Mouse (Mus musculus) liver, embryonic 11.5 days (tissue): ENCODE measurements around the gene Bco2. TPM values are rescaled to one million over a fixed set of nuclear protein-coding genes. Genes with fewer than 3 reads are reported as not detected.

Source experiments
- ATAC-seq: fragments of 200-750 bp; cut with Nextera tagmentation; replicated peaks from 2 replicates; pipeline ENCODE4 v1.8.0; 2017; ENCODE audit warnings: moderate number of reproducible peaks, mild to moderate bottlenecking, moderate TSS enrichment, moderate library complexity; ENCODE audit not compliant: low FRiP score
- DNase-seq: peaks from one replicate; pipeline ENCODE4 v3.0.0-alpha.2; 2017; ENCODE audit warnings: low spot score
- H3K27ac ChIP-seq: fragments of 300-500 bp; sonication (generic); 2 replicates; pipeline ENCODE4 v1.5.1; 2014; ENCODE audit warnings: mild to moderate bottlenecking, low read depth, low read length, control low read depth
- H3K27me3 ChIP-seq: fragments of 300-500 bp; sonication (generic); replicated peaks from 2 replicates; pipeline ENCODE4 v1.6.1; 2014; ENCODE audit warnings: low read length, mixed read lengths; ENCODE audit not compliant: control insufficient read depth, insufficient read depth
- H3K36me3 ChIP-seq: fragments of 300-500 bp; sonication (generic); 2 replicates; pipeline ENCODE4 v1.6.1; 2014; ENCODE audit warnings: mild to moderate bottlenecking, low read length, moderate library complexity, mixed read lengths; ENCODE audit not compliant: control insufficient read depth, insufficient read depth
- H3K4me1 ChIP-seq: fragments of 300-500 bp; sonication (generic); replicated peaks from 2 replicates; pipeline ENCODE4 v1.6.1; 2014; ENCODE audit warnings: low read length, mixed read lengths; ENCODE audit not compliant: control insufficient read depth, insufficient read depth
- H3K4me2 ChIP-seq: fragments of 300-500 bp; sonication (generic); 2 replicates; pipeline ENCODE4 v1.6.1; 2014; ENCODE audit warnings: mild to moderate bottlenecking, control low read depth, moderate library complexity
- H3K4me3 ChIP-seq: fragments of 300-500 bp; sonication (generic); 2 replicates; pipeline ENCODE4 v1.5.1; 2014; ENCODE audit warnings: low read depth, low read length, control low read depth
- H3K9ac ChIP-seq: fragments of 300-500 bp; sonication (generic); 2 replicates; pipeline ENCODE4 v1.6.1; 2014; ENCODE audit warnings: low read depth, low read length, control low read depth
- H3K9me3 ChIP-seq: fragments of 300-500 bp; sonication (generic); 2 replicates; pipeline ENCODE4 v1.6.1; 2016; ENCODE audit warnings: low read length, inconsistent platforms, mixed read lengths; ENCODE audit not compliant: control insufficient read depth
- WGBS: fragments of 180-500 bp; shearing (Covaris S2); extraction: QIAGEN DNeasy Blood & Tissue Kit; methylation state at CpG from one replicate; pipeline ENCODE4 v1.1.7; 2014; 5-methylcytosine and 5-hydroxymethylcytosine counted together
- polyA plus RNA-seq: library from polyadenylated mRNA; unstranded; fragments of >200 nt; fragmentation: Nextera tagmentation; extraction: Ambion mirVana; gene quantifications from 2 replicates; pipeline ENCODE4 v1.2.1, GENCODE M21; 2014

Bco2 gene
- polyA plus RNA-seq, 1 experiment from 2014 or later, result 0.27 TPM

DNA sequence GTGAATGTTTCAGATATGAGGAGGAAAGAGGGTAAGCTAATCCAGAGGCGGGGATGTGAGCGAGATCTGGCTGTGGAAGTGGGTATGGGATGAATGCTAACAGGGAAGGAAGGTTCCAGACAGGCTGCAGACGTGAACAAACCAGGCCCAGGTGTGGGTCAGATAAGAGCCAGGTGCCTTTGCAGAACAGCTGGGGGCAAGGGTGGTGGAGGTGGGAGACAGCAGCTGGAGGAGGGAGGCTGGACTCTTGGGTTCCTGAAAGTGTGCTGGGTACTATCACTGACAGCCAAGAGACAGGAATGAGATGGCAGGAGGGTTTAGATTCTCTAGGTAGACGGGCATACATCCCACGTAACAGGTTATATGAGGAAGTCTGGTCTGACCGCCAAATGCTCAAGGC, 57.9 kb downstream of the Bco2 start:
- 41% methylated on average over 6 of the region's 6 CpGs for WGBS
- Histone ChIP-seq H3K36me3 (no peaks in the 10 kb centered on the region), H3K4me1 (peaks cover 32% of the 10 kb centered on the region), H3K9ac (no peak overlapping the region), H3K27ac (no peak overlapping the region; the same call in 1 of the 2 replicates), H3K27me3 (no peaks in the 10 kb centered on the region), H3K4me3 (no peak overlapping the region), H3K9me3 (no peaks in the 10 kb centered on the region), H3K4me2 (no peak overlapping the region)
- ATAC-seq (no peak), DNase-seq (no peak)

DNA sequence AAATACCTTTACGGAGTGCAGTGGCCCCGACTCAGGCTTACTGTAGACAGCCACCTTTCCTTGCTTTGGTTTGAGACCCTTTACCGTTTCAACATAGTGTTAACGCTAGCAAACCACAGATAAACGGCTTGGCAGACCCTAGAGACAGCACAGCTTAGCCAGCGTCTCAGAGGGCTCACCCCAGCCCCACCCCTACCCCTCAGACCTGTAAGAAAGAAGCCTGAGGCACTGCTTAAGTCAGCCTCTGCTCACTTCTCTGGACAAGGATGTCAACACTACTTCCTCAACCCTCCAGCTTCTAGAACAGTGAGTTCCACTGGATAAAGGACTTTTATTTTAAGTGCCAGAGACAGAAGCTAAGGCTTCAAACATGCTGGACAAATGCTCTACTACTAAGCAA, 58.4 kb downstream of the Bco2 start:
- WGBS, result 11% methylated on average over 6 of the region's 6 CpGs
- H3K4me1 ChIP-seq, result peaks cover 34% of the 10 kb centered on the region
- DNase-seq, result no peak
- peak overlapping the region; percentile 50; the same call in 1 of the 2 replicates for H3K9ac ChIP-seq
- peak overlapping the region; percentile 19; the same call in 1 of the 2 replicates for H3K4me3 ChIP-seq
- no peaks in the 10 kb centered on the region for H3K36me3 ChIP-seq
- H3K27ac ChIP-seq, result peak overlapping the region; percentile 26
- H3K27me3 ChIP-seq, result no peaks in the 10 kb centered on the region
- no peaks in the 10 kb centered on the region for H3K9me3 ChIP-seq
- 0 out of 2 replicates have a peak, but pooled peaks have one; percentile 30 for ATAC-seq
- H3K4me2 ChIP-seq, result peak overlapping the region; percentile 55

DNA sequence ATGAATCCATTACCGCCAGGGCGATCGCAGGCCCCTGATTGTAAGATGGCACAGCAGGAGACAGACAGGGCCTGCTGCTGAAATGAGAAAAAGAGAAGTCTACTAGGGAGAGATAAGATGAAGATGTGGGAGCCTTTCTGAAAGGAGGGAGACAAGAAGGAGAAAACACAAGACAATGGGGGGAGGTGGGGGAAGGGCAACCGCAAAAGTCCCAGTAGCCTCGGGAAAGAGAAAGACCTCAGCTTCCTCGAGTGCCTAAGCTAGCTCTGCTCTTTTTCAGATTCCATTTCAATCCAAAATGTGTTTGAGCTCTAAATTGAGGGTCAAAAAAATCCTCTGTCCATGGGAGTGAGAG, 58.9 kb downstream of the Bco2 start:
- no peaks in the 10 kb centered on the region for H3K27me3 ChIP-seq
- peak overlapping the region; percentile 38 for H3K27ac ChIP-seq
- H3K36me3 ChIP-seq, result no peaks in the 10 kb centered on the region
- no peak; the same call in 1 of the 2 replicates for ATAC-seq
- 15% methylated on average over 6 of the region's 6 CpGs for WGBS
- peak overlapping the region; percentile 55 for H3K4me2 ChIP-seq
- H3K4me3 ChIP-seq, result peak overlapping the region; percentile 19; the same call in 1 of the 2 replicates
- H3K4me1 ChIP-seq, result peaks cover 34% of the 10 kb centered on the region
- H3K9ac ChIP-seq, result peak overlapping the region; percentile 50
- DNase-seq, result peak; percentile 38
- no peaks in the 10 kb centered on the region for H3K9me3 ChIP-seq

DNA sequence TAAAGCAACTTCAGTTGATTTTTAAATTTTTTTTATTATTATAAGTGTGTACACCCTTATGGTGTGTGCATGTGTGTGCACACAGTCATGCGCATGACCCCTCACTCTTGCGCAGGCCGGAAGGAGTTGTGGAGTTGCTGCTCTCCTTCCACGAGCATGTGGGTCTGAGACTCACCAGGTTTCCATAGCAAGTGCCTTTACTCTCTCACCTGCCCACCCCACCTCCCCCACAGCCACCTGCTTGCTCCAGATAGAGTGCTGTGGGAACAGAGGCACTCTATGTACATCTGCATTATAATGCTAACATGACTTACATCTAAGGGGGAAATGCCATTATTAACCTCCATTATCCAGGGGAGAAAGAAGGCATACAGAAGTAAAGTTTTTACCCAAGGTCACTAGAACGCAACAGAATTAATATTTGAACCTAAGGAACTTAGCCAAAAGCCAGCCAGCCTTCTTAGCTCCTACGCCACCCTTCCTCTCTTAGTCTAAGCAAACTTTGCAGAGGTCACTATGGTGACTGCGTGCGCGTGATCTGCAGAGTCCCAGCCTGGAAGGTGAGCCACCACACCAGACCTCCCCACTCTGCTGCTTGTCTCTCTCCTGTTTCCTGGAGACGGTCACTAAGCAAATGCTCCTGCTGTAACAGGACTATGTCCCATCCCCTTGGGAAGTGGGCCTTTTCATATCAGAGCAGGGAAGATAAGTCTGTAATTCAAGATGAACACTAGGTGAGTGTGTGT, 59.4 kb downstream of the Bco2 start:
- peak overlapping the region; percentile 38 for H3K27ac ChIP-seq
- peak overlapping the region; percentile 55 for H3K4me2 ChIP-seq
- H3K4me3 ChIP-seq, result peak overlapping the region; percentile 19; the same call in 1 of the 2 replicates
- H3K27me3 ChIP-seq, result no peaks in the 10 kb centered on the region
- no peak for DNase-seq
- H3K4me1 ChIP-seq, result peaks cover 33% of the 10 kb centered on the region
- 49% methylated on average over 10 of the region's 10 CpGs for WGBS
- no peaks in the 10 kb centered on the region for H3K9me3 ChIP-seq
- H3K36me3 ChIP-seq, result no peaks in the 10 kb centered on the region
- no peak for ATAC-seq
- peak overlapping the region; percentile 50 for H3K9ac ChIP-seq

DNA sequence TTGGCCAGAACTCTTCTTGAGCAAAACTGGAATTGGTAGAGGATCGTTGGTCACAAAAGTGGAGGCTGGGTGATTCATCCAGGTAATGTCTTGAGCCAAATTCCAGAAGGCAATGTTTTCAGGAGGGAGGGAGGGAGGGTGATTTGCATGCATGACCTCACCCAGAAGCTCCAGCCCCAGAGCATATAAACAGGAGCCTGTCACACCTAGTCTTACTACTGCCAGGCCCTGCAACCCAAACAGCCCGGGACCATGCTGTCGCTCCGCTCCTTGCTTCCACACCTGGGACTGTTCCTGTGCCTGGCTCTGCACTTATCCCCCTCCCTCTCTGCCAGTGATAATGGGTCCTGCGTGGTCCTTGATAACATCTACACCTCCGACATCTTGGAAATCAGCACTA, 60.7 kb downstream of the Bco2 start, which contains the start of gene Plet1:
Gene Plet1 (plus strand): TSS at position 215 of the 400 bp plus-strand sequence.
- H3K9ac ChIP-seq, result no peak within 1 kb of the TSS
- no peaks in the 10 kb centered on the region for H3K9me3 ChIP-seq
- no peaks in the 10 kb centered on the region for H3K27me3 ChIP-seq
- H3K4me3 ChIP-seq, result no peak within 1 kb of the TSS
- WGBS, result 74% methylated on average over 6 of the region's 6 CpGs
- H3K4me1 ChIP-seq, result peaks cover 32% of the 10 kb centered on the region
- no peak within 1 kb of the TSS for H3K27ac ChIP-seq
- DNase-seq (no peak), ATAC-seq (no peak)
- no peaks in the 10 kb centered on the region for H3K36me3 ChIP-seq
- H3K4me2 ChIP-seq, result no peak within 1 kb of the TSS

DNA sequence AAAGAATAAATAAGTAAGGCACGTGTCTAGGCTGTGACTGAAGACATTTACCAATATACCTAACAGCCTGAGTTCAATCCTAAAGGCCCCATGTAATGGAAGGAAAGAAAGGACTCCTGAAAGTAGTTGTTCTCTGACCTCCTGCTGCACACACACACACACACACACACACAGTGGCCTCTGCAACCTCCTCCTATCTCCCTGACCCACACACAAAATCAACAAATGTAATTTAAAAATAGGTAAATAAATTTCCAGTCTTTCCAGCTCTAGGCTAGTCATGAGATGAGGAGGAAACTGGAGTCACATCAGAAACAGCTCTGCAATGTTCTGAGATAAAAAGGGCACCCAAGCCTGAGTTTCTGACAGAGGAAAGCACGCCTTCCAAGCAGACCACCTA, 61.2 kb downstream of the Bco2 start:
- H3K9ac ChIP-seq, result no peak overlapping the region
- H3K36me3 ChIP-seq, result no peaks in the 10 kb centered on the region
- H3K4me1 ChIP-seq, result peaks cover 32% of the 10 kb centered on the region
- ATAC-seq, result no peak
- no peak overlapping the region for H3K27ac ChIP-seq
- no peak overlapping the region for H3K4me2 ChIP-seq
- no peak overlapping the region for H3K4me3 ChIP-seq
- H3K27me3 ChIP-seq, result no peaks in the 10 kb centered on the region
- WGBS, result 61% methylated on average over 2 of the region's 2 CpGs
- DNase-seq, result no peak
- H3K9me3 ChIP-seq, result no peaks in the 10 kb centered on the region

DNA sequence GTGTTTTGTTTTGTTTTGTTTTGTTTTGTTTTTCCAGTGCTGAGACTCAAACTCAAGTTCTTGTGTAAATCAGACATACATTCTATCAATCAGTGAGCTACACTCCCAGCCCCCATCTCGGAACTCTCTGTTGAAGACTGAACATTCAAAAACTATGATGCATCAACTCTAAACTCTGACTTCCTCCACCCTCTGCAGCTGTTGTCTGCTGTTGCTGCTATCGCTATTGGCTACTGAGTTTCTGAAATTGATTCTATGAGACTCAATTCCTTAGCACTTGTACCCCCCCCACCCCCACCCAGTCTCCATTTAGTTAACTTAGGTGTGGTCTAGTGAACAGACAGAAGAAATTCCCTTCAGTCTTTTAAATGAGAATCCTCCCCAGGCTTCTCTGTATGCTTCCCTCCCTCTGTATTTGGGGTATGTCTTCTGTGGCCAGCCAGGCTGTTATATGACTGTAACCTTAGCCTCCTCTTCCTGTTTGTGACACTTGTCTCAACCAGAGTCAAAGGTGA, 63.4 kb downstream of the Bco2 start:
- DNase-seq, result no peak
- H3K27me3 ChIP-seq, result no peaks in the 10 kb centered on the region
- no peak overlapping the region for H3K4me2 ChIP-seq
- H3K9me3 ChIP-seq, result no peaks in the 10 kb centered on the region
- WGBS, result 67% methylated on average over 2 of the region's 2 CpGs
- H3K36me3 ChIP-seq, result no peaks in the 10 kb centered on the region
- H3K27ac ChIP-seq, result no peak overlapping the region
- no peak overlapping the region for H3K9ac ChIP-seq
- no peak for ATAC-seq
- H3K4me1 ChIP-seq, result peaks cover 23% of the 10 kb centered on the region
- H3K4me3 ChIP-seq, result no peak overlapping the region

DNA sequence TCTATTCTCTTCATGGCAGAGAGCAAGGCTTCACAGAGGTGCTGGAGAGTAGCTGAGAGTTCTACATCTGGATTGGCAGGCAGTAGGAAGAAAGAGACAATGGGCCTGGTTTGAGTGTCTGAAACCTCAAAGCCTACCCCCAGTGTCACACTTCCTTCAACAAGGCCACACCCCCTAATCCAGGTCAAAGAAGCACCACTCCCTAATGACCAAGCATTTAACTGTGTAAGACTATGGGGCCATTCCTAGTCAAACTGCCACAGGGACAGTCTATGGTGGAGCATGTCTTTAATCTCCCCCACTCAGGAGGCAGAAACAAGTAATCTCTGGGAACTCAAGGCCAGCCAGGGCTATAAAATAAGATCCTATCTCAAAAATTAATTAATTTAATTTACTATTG, 64.1 kb downstream of the Bco2 start:
- H3K4me1 ChIP-seq, result peaks cover 16% of the 10 kb centered on the region
- no peak for DNase-seq
- ATAC-seq, result 0 out of 2 replicates have a peak, but pooled peaks have one; percentile 54
- H3K27ac ChIP-seq, result no peak overlapping the region
- no peak overlapping the region for H3K4me2 ChIP-seq
- no peaks in the 10 kb centered on the region for H3K36me3 ChIP-seq
- no peaks in the 10 kb centered on the region for H3K27me3 ChIP-seq
- no peak overlapping the region for H3K9ac ChIP-seq
- no peak overlapping the region for H3K4me3 ChIP-seq
- H3K9me3 ChIP-seq, result no peaks in the 10 kb centered on the region

DNA sequence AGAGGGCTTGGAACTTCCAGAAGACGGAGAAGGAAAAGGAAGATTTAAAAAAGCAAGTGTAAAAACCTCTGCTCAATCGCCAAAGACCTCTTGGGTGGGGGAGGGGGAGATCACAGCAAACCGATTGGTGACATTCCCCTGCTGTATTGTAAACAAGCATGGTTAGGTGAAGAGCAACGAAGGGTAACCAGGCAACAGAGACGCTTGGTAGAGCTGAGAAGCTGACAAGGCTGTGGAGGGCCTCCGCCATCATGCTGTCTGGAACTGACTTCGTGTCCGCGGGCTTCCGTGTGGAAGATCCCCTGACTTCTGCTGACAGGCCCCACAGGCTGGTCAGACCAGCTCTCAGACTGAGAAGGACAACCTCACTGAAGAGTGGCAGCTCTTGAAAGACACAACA, 69.5 kb downstream of the Bco2 start:
- no peak for ATAC-seq
- H3K9ac ChIP-seq, result no peak overlapping the region
- H3K36me3 ChIP-seq, result no peaks in the 10 kb centered on the region
- no peak for DNase-seq
- H3K4me2 ChIP-seq, result peak overlapping the region; percentile 48
- H3K27me3 ChIP-seq, result no peaks in the 10 kb centered on the region
- H3K27ac ChIP-seq, result no peak overlapping the region
- H3K4me3 ChIP-seq, result no peak overlapping the region
- WGBS, result 18% methylated on average over 10 of the region's 10 CpGs
- peaks cover 6% of the 10 kb centered on the region; the same call in 1 of the 2 replicates for H3K4me1 ChIP-seq
- H3K9me3 ChIP-seq, result no peaks in the 10 kb centered on the region
